Mouse (Mus musculus) adrenal gland, postnatal 14 days (tissue): ENCODE results near the gene Myo18a. TPM values are rescaled to one million over a fixed set of nuclear protein-coding genes. Genes with fewer than 3 reads are reported as not detected.

ENCODE experiments used
- DNase-seq: peaks from one replicate; pipeline ENCODE4 v3.0.0; 2021; ENCODE audit warnings: mixed read lengths
- total RNA-seq: library from RNA; stranded (reverse); gene quantifications from 2 replicates; pipeline ENCODE4 v1.2.3, GENCODE M21; 2021

Myo18a gene
- total RNA-seq, 1 experiment from 2014 or later: 62.5 TPM

GRCm38 (mm10) chr11:77900187-77900586 is 137.1 kb downstream of the Myo18a start:
- no peak for DNase-seq

- DNase-seq: peak; percentile 55
Measured at GRCm38 (mm10) chr11:77900696-77901095, 137.7 kb downstream of the Myo18a start.

- no peak for DNase-seq
Measured at GRCm38 (mm10) chr11:77901366-77901765, 138.3 kb downstream of the Myo18a start.

- DNase-seq: no peak
Measured at GRCm38 (mm10) chr11:77901775-77902355, 138.8 kb downstream of the Myo18a start.

GRCm38 (mm10) chr11:77903761-77904160 is 140.7 kb downstream of the Myo18a start:
- no peak for DNase-seq

GRCm38 (mm10) chr11:77904707-77905106 is 141.7 kb downstream of the Myo18a start:
- no peak for DNase-seq

GRCm38 (mm10) chr11:77906097-77906687 is 143.1 kb downstream of the Myo18a start:
- DNase-seq: no peak

GRCm38 (mm10) chr11:77906747-77907174 is 143.7 kb downstream of the Myo18a start:
- DNase-seq: no peak

GRCm38 (mm10) chr11:77908468-77908867 is 145.4 kb downstream of the Myo18a start:
- no peak for DNase-seq

GRCm38 (mm10) chr11:77909376-77909775 is 146.3 kb downstream of the Myo18a start:
- DNase-seq: no peak

GRCm38 (mm10) chr11:77909776-77910175 is 146.7 kb downstream of the Myo18a start:
- no peak for DNase-seq

- peak; percentile 42 for DNase-seq
Measured at GRCm38 (mm10) chr11:77913505-77913904, 150.5 kb downstream of the Myo18a start.

- DNase-seq: no peak
Measured at GRCm38 (mm10) chr11:77914598-77915260, 151.7 kb downstream of the Myo18a start.

Other genes starting within 250 kb of the Myo18a start
- gene Abhd15, start 248.1 kb upstream of the Myo18a start, total RNA-seq: 24.3 and 26.9 TPM in 2 replicates
- gene Trp53i13, start 247.3 kb upstream of the Myo18a start, total RNA-seq: 9.6 and 12.5 TPM in 2 replicates
- gene Gm10392, start 244.0 kb upstream of the Myo18a start, total RNA-seq: not detected in 2 replicates
- gene Taok1, start 155.4 kb upstream of the Myo18a start, total RNA-seq: 53.6 and 53.7 TPM in 2 replicates
- 77.1 and 82.5 TPM in 2 replicates for gene Nufip2, start 77.1 kb upstream of the Myo18a start, total RNA-seq
- not detected in 2 replicates for gene Cryba1, start 38.0 kb upstream of the Myo18a start, total RNA-seq
- gene Gm10277, start 24.5 kb downstream of the Myo18a start, total RNA-seq: not detected in 2 replicates
- gene Pipox, start 130.8 kb downstream of the Myo18a start, total RNA-seq: 3.7 and 21.3 TPM in 2 replicates
- 3.5 and 3.8 TPM in 2 replicates for gene Sez6, start 167.6 kb downstream of the Myo18a start, total RNA-seq
- gene Phf12, start 219.5 kb downstream of the Myo18a start, total RNA-seq: 52.2 and 60.9 TPM in 2 replicates